Mouse (Mus musculus) urinary bladder, postnatal 0 days (tissue): ENCODE measurements around the gene Tars2. TPM values are rescaled to one million over a fixed set of nuclear protein-coding genes. Genes with fewer than 3 reads are reported as not detected.

ENCODE experiments used
- microRNA-seq: library from miRNA; unstranded; fragments of <30 nt; microRNA quantifications from one replicate; pipeline ENCODE4, GENCODE M21; 2016
- polyA plus RNA-seq: library from polyadenylated mRNA; unstranded; fragments of >200 nt; fragmentation: Nextera tagmentation; extraction: Ambion mirVana; gene quantifications from 2 replicates; pipeline ENCODE4 v1.2.1, GENCODE M21; 2015

The Tars2 gene
- 24.8 and 26.5 TPM in 2 replicates for polyA plus RNA-seq

GRCm38 (mm10) chr3:95760106-95760505 lies at the start of gene Tars2:
TSS of gene Tars2 (minus strand) at chr3:95760206.

GRCm38 (mm10) chr3:95739353-95740104 lies 20.5 kb downstream of the Tars2 start, which contains the start of gene Ecm1:
TSS of gene Ecm1 (minus strand) at chr3:95739569.

Small RNA genes within 50 kb of the gene (microRNA-seq; reads per million reads assigned to microRNA genes)
- gene Mir7014: not detected

Other genes starting within 250 kb of the Tars2 start
- gene Ctss, start 233.4 kb downstream of the Tars2 start, polyA plus RNA-seq: 37.9 and 134 TPM in 2 replicates
- gene Hormad1, start 200.5 kb downstream of the Tars2 start, polyA plus RNA-seq: not detected in 2 replicates
- 18.9 and 19.6 TPM in 2 replicates for gene Golph3l, start 171.3 kb downstream of the Tars2 start, polyA plus RNA-seq
- gene Ensa, start 135.2 kb downstream of the Tars2 start, polyA plus RNA-seq: 52.4 and 53.0 TPM in 2 replicates
- 77.6 and 86.5 TPM in 2 replicates for gene Mcl1, start 101.4 kb downstream of the Tars2 start, polyA plus RNA-seq
- 43.0 and 48.2 TPM in 2 replicates for gene Adamtsl4, start 72.3 kb downstream of the Tars2 start, polyA plus RNA-seq
- gene Ecm1, start 20.6 kb downstream of the Tars2 start, polyA plus RNA-seq: 328 and 381 TPM in 2 replicates
- 12.9 and 15.0 TPM in 2 replicates for gene Rprd2, start 58.7 kb upstream of the Tars2 start, polyA plus RNA-seq
- gene Prpf3, start 95.7 kb upstream of the Tars2 start, polyA plus RNA-seq: 15.3 and 16.2 TPM in 2 replicates
- 288 and 312 TPM in 2 replicates for gene Mrps21, start 111.3 kb upstream of the Tars2 start, polyA plus RNA-seq
- 3.9 and 4.4 TPM in 2 replicates for gene Ciart, start 122.0 kb upstream of the Tars2 start, polyA plus RNA-seq
- 20.5 and 32.2 TPM in 2 replicates for gene BC028528, start 131.8 kb upstream of the Tars2 start, polyA plus RNA-seq
- gene Aph1a, start 133.8 kb upstream of the Tars2 start, polyA plus RNA-seq: 35.9 and 36.7 TPM in 2 replicates
- gene Car14, start 144.5 kb upstream of the Tars2 start, polyA plus RNA-seq: 13.1 and 14.6 TPM in 2 replicates
- 71.5 and 95.6 TPM in 2 replicates for gene Anp32e, start 169.0 kb upstream of the Tars2 start, polyA plus RNA-seq
- gene Plekho1, start 235.8 kb upstream of the Tars2 start, polyA plus RNA-seq: 100 and 115 TPM in 2 replicates